10 mouse cellular contexts compared by ENCODE assay signal in the genomic region with DNA sequence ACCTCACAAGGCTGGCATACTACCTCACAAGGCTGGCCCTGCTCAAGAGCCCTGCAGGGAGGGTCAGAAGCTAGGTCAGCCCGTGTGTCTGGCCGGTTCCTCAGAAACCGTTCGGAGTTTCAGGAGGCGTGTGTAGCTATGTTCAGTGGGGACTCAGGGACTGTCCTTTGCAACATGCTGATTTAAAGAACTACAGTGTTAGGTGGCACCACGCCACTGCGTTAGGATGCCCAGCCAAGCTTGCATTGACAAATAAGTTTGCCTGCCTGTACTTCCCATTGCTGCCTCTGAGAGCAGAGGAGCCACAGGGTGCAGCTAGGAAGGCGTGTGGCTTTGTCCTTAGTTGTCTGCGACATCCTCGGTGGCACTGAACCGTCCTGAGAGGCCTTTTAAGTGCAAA. TPM values are rescaled to one million over a fixed set of nuclear protein-coding genes. Genes with fewer than 3 reads are reported as not detected.
A peak's percentile ranks its signal among the peaks of the same experiment; 100 is the strongest.
DNase-seq lines count a peak whose midpoint lies in the region; ATAC-seq and TF ChIP-seq lines count a peak whose summit lies in the region.
"Had no signal": no experiment of that assay in that cellular context is flagged by ENCODE, and none has a peak within 500 bp of the region (broad histone marks: within the 10 kb centered on the region; RNA-seq: fewer than 3 reads in every experiment).

No protein-coding gene starts in this region.

- no peaks in the 10 kb centered on the region for H3K36me3 ChIP-seq in liver, adult 2 months (ENCODE audit: control insufficient read depth, insufficient read depth, low read length)
- H3K36me3 ChIP-seq in liver, postnatal 0 days (replicated peaks; ENCODE audit: insufficient read depth, low read length), result no peaks in the 10 kb centered on the region
- H3K36me3 ChIP-seq in heart, embryonic 13.5 days, result no peaks in the 10 kb centered on the region
- no peaks in the 10 kb centered on the region for H3K36me3 ChIP-seq in lung, embryonic 16.5 days (ENCODE audit: control insufficient read depth, insufficient read depth, low read length)
- H3K36me3 ChIP-seq: hindbrain, embryonic 12.5 days; neural tube, embryonic 12.5 days had no signal

- H3K4me2 ChIP-seq in liver, postnatal 0 days (ENCODE audit: low read depth, low read length), result no peak overlapping the region
- H3K4me2 ChIP-seq in heart, embryonic 13.5 days, result no peak overlapping the region
- no peak overlapping the region for H3K4me2 ChIP-seq in lung, embryonic 16.5 days (ENCODE audit: low read depth, low read length)
- H3K4me2 ChIP-seq: hindbrain, embryonic 12.5 days; neural tube, embryonic 12.5 days had no signal

- no peak for TF ChIP-seq EP300 in liver, postnatal 0 days (IDR thresholded peaks at IDR 0.05; ENCODE audit: low read depth)

- peaks cover 46% of the 10 kb centered on the region for H3K79me2 ChIP-seq in liver, adult 2 months (ENCODE audit: control insufficient read depth, insufficient read depth, low read length)

- H3K4me3 ChIP-seq in gastrocnemius, adult 2 months, result peak overlapping the region; percentile 18
- H3K4me3 ChIP-seq in liver, adult 2 months (ENCODE audit: insufficient read depth, low read depth, low read length), result no peak overlapping the region
- H3K4me3 ChIP-seq in liver, postnatal 0 days (ENCODE audit: low read depth, low read length), result no peak overlapping the region
- H3K4me3 ChIP-seq in heart, embryonic 13.5 days, result no peak overlapping the region
- no peak overlapping the region for H3K4me3 ChIP-seq in lung, embryonic 16.5 days (ENCODE audit: low read length)
- H3K4me3 ChIP-seq: hindbrain, embryonic 12.5 days; neural tube, embryonic 12.5 days had no signal

- H3K27ac ChIP-seq in gastrocnemius, adult 2 months, result peak overlapping the region; percentile 82
- H3K27ac ChIP-seq in liver, adult 2 months (replicated peaks; ENCODE audit: insufficient read depth, low read depth, low read length), result 0 out of 2 replicates have a peak overlapping the region, but pooled peaks have one; percentile 18
- no peak overlapping the region for H3K27ac ChIP-seq in liver, postnatal 0 days (ENCODE audit: low read depth)
- H3K27ac ChIP-seq in heart, embryonic 13.5 days (replicated peaks), result peak overlapping the region; percentile 98
- H3K27ac ChIP-seq in lung, embryonic 16.5 days (ENCODE audit: low read length), result peak overlapping the region; percentile 84
- H3K27ac ChIP-seq: hindbrain, embryonic 12.5 days; neural tube, embryonic 12.5 days had no signal

- H3K4me1 ChIP-seq in liver, adult 2 months (ENCODE audit: control insufficient read depth, insufficient read depth, low read length), result peaks cover 19% of the 10 kb centered on the region
- peaks cover 15% of the 10 kb centered on the region for H3K4me1 ChIP-seq in liver, postnatal 0 days (ENCODE audit: insufficient read depth)
- peaks cover 68% of the 10 kb centered on the region for H3K4me1 ChIP-seq in heart, embryonic 13.5 days
- H3K4me1 ChIP-seq in lung, embryonic 16.5 days (replicated peaks; ENCODE audit: control insufficient read depth, insufficient read depth, low read length), result peaks cover 39% of the 10 kb centered on the region
- H3K4me1 ChIP-seq: neural tube, embryonic 12.5 days had no signal

- no peak for ATAC-seq in liver, postnatal 0 days
- no peak for ATAC-seq in heart, embryonic 13.5 days (ENCODE audit: extremely low read depth, insufficient number of reproducible peaks, low FRiP score, low TSS enrichment)
- no peak for ATAC-seq in lung, embryonic 16.5 days (ENCODE audit: low read depth)

- H3K9ac ChIP-seq in liver, adult 2 months (ENCODE audit: low read depth, low read length), result no peak overlapping the region
- H3K9ac ChIP-seq in liver, postnatal 0 days (replicated peaks), result no peak overlapping the region
- H3K9ac ChIP-seq in heart, embryonic 13.5 days, result peak overlapping the region; percentile 44
- no peak overlapping the region for H3K9ac ChIP-seq in lung, embryonic 16.5 days (ENCODE audit: low read length)
- H3K9ac ChIP-seq: hindbrain, embryonic 12.5 days; neural tube, embryonic 12.5 days had no signal

- TF ChIP-seq CTCF in gastrocnemius, adult 2 months (IDR thresholded peaks at IDR 0.05), result peak; percentile 33; the same call in 1 of the 2 replicates
- TF ChIP-seq CTCF in liver, adult 2 months (IDR thresholded peaks at IDR 0.05; ENCODE audit: low read depth, low read length), result peak; percentile 57
- no peak for TF ChIP-seq CTCF in liver, postnatal 0 days (IDR thresholded peaks at IDR 0.05; ENCODE audit: low read depth)

- DNase-seq in gastrocnemius, adult 2 months, result no peak
- DNase-seq in gastrocnemius, adult 8-10 months (ENCODE audit: low spot score in 2 of 2), result no peak
- peak; percentile 73 for DNase-seq in liver, adult 2 months (ENCODE audit: extremely low read depth, low read depth, low spot score)
- no peak for DNase-seq in liver, postnatal 0 days
- DNase-seq in retina, postnatal 1 day, result no peak
- DNase-seq: thymus, adult 2 months had no signal

- no peaks in the 10 kb centered on the region for H3K9me3 ChIP-seq in liver, postnatal 0 days (ENCODE audit: low read length)
- H3K9me3 ChIP-seq in heart, embryonic 13.5 days, result no peaks in the 10 kb centered on the region
- H3K9me3 ChIP-seq in lung, embryonic 16.5 days (ENCODE audit: control insufficient read depth, low read length), result no peaks in the 10 kb centered on the region
- H3K9me3 ChIP-seq: hindbrain, embryonic 12.5 days; neural tube, embryonic 12.5 days had no signal

- H3K27me3 ChIP-seq in liver, adult 2 months (ENCODE audit: control insufficient read depth, insufficient read depth, low read length), result no peaks in the 10 kb centered on the region
- no peaks in the 10 kb centered on the region for H3K27me3 ChIP-seq in liver, postnatal 0 days (ENCODE audit: insufficient read depth, low read length)
- no peaks in the 10 kb centered on the region for H3K27me3 ChIP-seq in heart, embryonic 13.5 days (replicated peaks)
- H3K27me3 ChIP-seq in lung, embryonic 16.5 days (ENCODE audit: control insufficient read depth, insufficient read depth, low read depth, low read length), result no peaks in the 10 kb centered on the region
- H3K27me3 ChIP-seq: hindbrain, embryonic 12.5 days; neural tube, embryonic 12.5 days had no signal

- WGBS in liver, adult 2 months, result 50% methylated on average over 11 of the region's 11 CpGs
- 79% methylated on average over 11 of the region's 11 CpGs for WGBS in liver, postnatal 0 days (ENCODE audit: insufficient replicate concordance)
- 60% methylated on average over 11 of the region's 11 CpGs for WGBS in heart, embryonic 13.5 days
- 69% methylated on average over 11 of the region's 11 CpGs for WGBS in lung, embryonic 16.5 days

- no peak for TF ChIP-seq POLR2A in liver, adult 2 months (IDR thresholded peaks at IDR 0.05; ENCODE audit: extremely low read depth, insufficient read depth, low read length)

- intact Hi-C loops in gastrocnemius, adult 2 months (cut with DNase I), result loop anchor here (2.0 kb wide), 1 partner anchor 21 kb away; no protein-coding TSS in a partner anchor

RNA-seq across cellular contexts. Expression of gene Rassf8, which starts 23.3 kb away (rescaled TPM):
- 10 to 100 TPM; 25.5 to 42.7 TPM for total RNA-seq in gastrocnemius, adult 2 months (2021)
- 10 to 100 TPM; 24.1 to 34.3 (median 26.5) TPM for total RNA-seq in gastrocnemius, adult 8-10 months (2022)
- total RNA-seq in liver, adult 2 months (2014; rRNA removed), result 30.0 and 34.5 TPM in 2 replicates
- 19.5 and 22.8 TPM in 2 replicates for polyA plus RNA-seq in liver, adult 2 months (2012; rRNA removed)
- polyA plus RNA-seq in liver, postnatal 0 days (2015; fragmentation: Nextera tagmentation; extraction: Ambion mirVana), result 4.6 and 4.9 TPM in 2 replicates
- 7.4 and 7.6 TPM in 2 replicates for polyA plus RNA-seq in heart, embryonic 13.5 days (2015; fragmentation: Nextera tagmentation; extraction: Ambion mirVana)
- 5.4 and 5.7 TPM in 2 replicates for polyA plus RNA-seq in lung, embryonic 16.5 days (2015; fragmentation: Nextera tagmentation; extraction: Ambion mirVana)
